In genomic region chr11:97659990-97660714, GRCm38 (mm10) we compare ENCODE assay signal across 8 mouse cellular contexts. TPM values are rescaled to one million over a fixed set of nuclear protein-coding genes. Genes with fewer than 3 reads are reported as not detected.
DNase-seq lines count a peak whose midpoint lies in the region; ATAC-seq lines count a peak whose summit lies in the region.

No protein-coding gene starts in this region.

- H3K36me3 ChIP-seq in hindbrain, embryonic 13.5 days = no peaks in the 10 kb centered on the region; the same call in 1 of the 2 replicates

- H3K4me3 ChIP-seq in hindbrain, embryonic 13.5 days = peak overlapping the region; percentile 87

- peak; percentile 82 for ATAC-seq in hindbrain, embryonic 13.5 days (ENCODE audit: low FRiP score)

- peaks cover 29% of the 10 kb centered on the region for H3K27me3 ChIP-seq in hindbrain, embryonic 13.5 days

- H3K9ac ChIP-seq in hindbrain, embryonic 13.5 days = peak overlapping the region; percentile 87

- peaks cover 43% of the 10 kb centered on the region for H3K4me1 ChIP-seq in hindbrain, embryonic 13.5 days (replicated peaks)

- no peaks in the 10 kb centered on the region for H3K9me3 ChIP-seq in hindbrain, embryonic 13.5 days

- DNase-seq in NIH3T3 (ENCODE audit: low read depth) = peak; percentile 86
- peak; percentile 83 for DNase-seq in cerebellum, adult 9-10 months
- DNase-seq in frontal cortex, postnatal 36 days (ENCODE audit: low spot score in 2 of 2) = peak; percentile 70 to 77
- peak; percentile 82 for DNase-seq in layer of hippocampus, postnatal 36 days
- peak; percentile 76 for DNase-seq in lung, postnatal 36 days
- DNase-seq in right cerebral cortex, adult 2 months (ENCODE audit: low spot score in 2 of 2) = peak; percentile 74 to 78
- DNase-seq in urinary bladder, postnatal 14 days (ENCODE audit: low spot score) = peak; percentile 66

- peak overlapping the region; percentile 82 for H3K4me2 ChIP-seq in hindbrain, embryonic 13.5 days

- WGBS in hindbrain, embryonic 13.5 days = under 1% methylated on average over 64 of the region's 78 CpGs

- peak overlapping the region; percentile 66; the same call in 1 of the 2 replicates for H3K27ac ChIP-seq in hindbrain, embryonic 13.5 days

RNA-seq across cellular contexts. Expression of gene Mllt6, which starts 3.1 kb away (rescaled TPM):
- polyA plus RNA-seq in hindbrain, embryonic 13.5 days (2015; fragmentation: Nextera tagmentation; extraction: Ambion mirVana) = 3.4 and 4.1 TPM in 2 replicates
- 100 to 1,000 TPM; 105 to 110 TPM for total RNA-seq in layer of hippocampus, postnatal 36 days (2021)

RNA-seq across cellular contexts. Expression of gene Cisd3, which starts 25.5 kb away (rescaled TPM):
- 23.8 and 25.6 TPM in 2 replicates for polyA plus RNA-seq in hindbrain, embryonic 13.5 days (2015; fragmentation: Nextera tagmentation; extraction: Ambion mirVana)
- total RNA-seq in layer of hippocampus, postnatal 36 days (2021) = 10 to 100 TPM; 52.8 to 58.2 TPM

RNA-seq across cellular contexts. Expression of gene Epop, which starts 30.6 kb away (rescaled TPM):
- 2.3 and 3.0 TPM in 2 replicates for polyA plus RNA-seq in hindbrain, embryonic 13.5 days (2015; fragmentation: Nextera tagmentation; extraction: Ambion mirVana)
- 10 to 100 TPM; 33.6 to 34.2 TPM for total RNA-seq in layer of hippocampus, postnatal 36 days (2021)

RNA-seq across cellular contexts. Expression of gene Pcgf2, which starts 40.1 kb away (rescaled TPM):
- polyA plus RNA-seq in hindbrain, embryonic 13.5 days (2015; fragmentation: Nextera tagmentation; extraction: Ambion mirVana) = 26.2 and 26.3 TPM in 2 replicates
- total RNA-seq in layer of hippocampus, postnatal 36 days (2021) = 10 to 100 TPM; 23.5 to 30.6 TPM

RNA-seq across cellular contexts. Expression of gene Psmb3, which starts 43.0 kb away (rescaled TPM):
- polyA plus RNA-seq in hindbrain, embryonic 13.5 days (2015; fragmentation: Nextera tagmentation; extraction: Ambion mirVana) = 476 and 483 TPM in 2 replicates
- total RNA-seq in layer of hippocampus, postnatal 36 days (2021) = 100 to 1,000 TPM; 125 to 129 TPM

Comparison
In these comparisons a context has a peak if more than half of its experiments do, and no peak if none do; other contexts are left out.
1. Peak in every context shown above with its lines: DNase-seq, ATAC-seq, H3K4me3 ChIP-seq and H3K27ac ChIP-seq.